Mouse (Mus musculus) kidney, postnatal 10 days (tissue): ENCODE data around the gene Dcp1a.
"Not testable (repeated sequence)": the region's sequence is repeated elsewhere in the genome, so short reads cannot be mapped to it uniquely, and the experiment has no call there.

Source experiments
- DNase-seq: peaks from one replicate; pipeline ENCODE4 v3.0.0; 2021; ENCODE audit warnings: mixed read lengths

The Dcp1a gene

GRCm38 (mm10) chr14:30523356-30523755 lies 44.0 kb downstream of the Dcp1a start:
- no peak for DNase-seq

GRCm38 (mm10) chr14:30528392-30528791 lies 49.1 kb downstream of the Dcp1a start:
- no peak for DNase-seq

- DNase-seq, result no peak
Measured at GRCm38 (mm10) chr14:30528961-30529360, 49.6 kb downstream of the Dcp1a start.

- DNase-seq, result no peak
Measured at GRCm38 (mm10) chr14:30529454-30529853, 50.1 kb downstream of the Dcp1a start.

GRCm38 (mm10) chr14:30530726-30531269 lies 51.5 kb downstream of the Dcp1a start:
- peak; percentile 84 for DNase-seq

- no peak for DNase-seq
Measured at GRCm38 (mm10) chr14:30531431-30531830, 52.1 kb downstream of the Dcp1a start.

GRCm38 (mm10) chr14:30531896-30532295 lies 52.6 kb downstream of the Dcp1a start:
- DNase-seq, result no peak

- DNase-seq, result peak; percentile 57
Measured at GRCm38 (mm10) chr14:30533780-30534450, 54.6 kb downstream of the Dcp1a start.

GRCm38 (mm10) chr14:30541541-30541940 lies 62.2 kb downstream of the Dcp1a start:
- peak; percentile 76 for DNase-seq

GRCm38 (mm10) chr14:30543331-30543730 lies 64.0 kb downstream of the Dcp1a start:
- not testable (repeated sequence) for DNase-seq

- DNase-seq, result peak; percentile 83
Measured at GRCm38 (mm10) chr14:30548131-30548720, 68.9 kb downstream of the Dcp1a start, which contains the start of gene Tkt. Gene Tkt, plus strand, starts transcription at chr14:30548359.

GRCm38 (mm10) chr14:30548965-30549776 lies 69.8 kb downstream of the Dcp1a start:
- DNase-seq, result peak; percentile 99

- DNase-seq, result peak; percentile 43
Measured at GRCm38 (mm10) chr14:30549777-30550149, 70.4 kb downstream of the Dcp1a start.

- peak; percentile 20 for DNase-seq
Measured at GRCm38 (mm10) chr14:30550232-30551070, 71.1 kb downstream of the Dcp1a start.

GRCm38 (mm10) chr14:30551509-30551908 lies 72.2 kb downstream of the Dcp1a start:
- peak; percentile 34 for DNase-seq

- DNase-seq, result peak; percentile 4
Measured at GRCm38 (mm10) chr14:30551981-30552380, 72.6 kb downstream of the Dcp1a start.

- peak; percentile 11 for DNase-seq
Measured at GRCm38 (mm10) chr14:30553185-30553584, 73.8 kb downstream of the Dcp1a start.

GRCm38 (mm10) chr14:30556651-30557050 lies 77.3 kb downstream of the Dcp1a start:
- no peak for DNase-seq

GRCm38 (mm10) chr14:30557730-30558129 lies 78.4 kb downstream of the Dcp1a start:
- DNase-seq, result peak; percentile 32

- peak; percentile 78 for DNase-seq
Measured at GRCm38 (mm10) chr14:30559321-30559850, 80.1 kb downstream of the Dcp1a start.

- DNase-seq, result no peak
Measured at GRCm38 (mm10) chr14:30560803-30561389, 81.6 kb downstream of the Dcp1a start.
